Mouse (Mus musculus) gastrocnemius, postnatal 10 days (tissue): ENCODE results near the gene Nmnat3. TPM values are rescaled to one million over a fixed set of nuclear protein-coding genes. Genes with fewer than 3 reads are reported as not detected.

Source experiments
- DNase-seq: peaks from one replicate; pipeline ENCODE4 v3.0.0; 2021; ENCODE audit warnings: mixed read lengths
- total RNA-seq, 2 experiments: library from RNA; stranded (reverse); gene quantifications; 2 replicates each; pipeline ENCODE4 v1.2.3; 2021

The Nmnat3 gene
- total RNA-seq, 2 experiments from 2014 or later: 11.9 TPM

- no peak for DNase-seq
Measured at GRCm38 (mm10) chr9:98311316-98311965, 24.2 kb downstream of the Nmnat3 start.

DNA sequence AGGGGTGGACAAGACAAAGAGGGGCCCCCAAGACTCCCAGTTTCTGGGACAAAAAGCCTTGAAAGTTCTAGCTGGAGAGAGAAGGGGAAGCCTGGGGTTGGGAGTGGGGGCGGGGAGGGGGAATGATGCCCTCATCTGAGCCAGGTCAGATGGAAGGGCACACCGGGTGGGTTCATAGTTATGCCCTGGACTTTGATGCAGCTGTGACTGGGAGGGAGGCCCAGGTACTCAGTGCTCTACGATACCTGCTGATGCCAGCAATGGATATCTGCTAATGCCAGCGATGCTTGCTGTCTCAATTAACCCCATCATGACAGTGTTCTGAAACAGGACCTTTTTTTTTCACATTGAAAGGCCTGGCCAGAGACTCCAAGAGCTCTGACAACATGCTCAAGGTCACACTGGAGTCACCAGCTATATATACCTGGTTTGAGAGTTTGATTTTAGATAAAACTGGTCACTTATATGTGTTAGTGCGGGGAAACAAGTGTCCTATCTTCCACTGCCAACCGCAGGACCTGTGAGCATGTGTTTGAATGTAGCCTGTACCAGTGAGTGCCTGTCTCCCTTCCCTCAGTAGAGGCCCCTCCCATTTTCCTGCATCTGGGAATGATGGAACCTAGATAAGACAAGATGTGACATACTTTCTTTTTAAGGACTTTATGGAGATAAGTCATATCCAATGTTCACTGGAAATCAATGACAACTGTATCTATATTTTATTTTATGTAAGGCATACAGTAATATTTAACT is 25.6 kb downstream of the Nmnat3 start:
- DNase-seq: no peak

DNA sequence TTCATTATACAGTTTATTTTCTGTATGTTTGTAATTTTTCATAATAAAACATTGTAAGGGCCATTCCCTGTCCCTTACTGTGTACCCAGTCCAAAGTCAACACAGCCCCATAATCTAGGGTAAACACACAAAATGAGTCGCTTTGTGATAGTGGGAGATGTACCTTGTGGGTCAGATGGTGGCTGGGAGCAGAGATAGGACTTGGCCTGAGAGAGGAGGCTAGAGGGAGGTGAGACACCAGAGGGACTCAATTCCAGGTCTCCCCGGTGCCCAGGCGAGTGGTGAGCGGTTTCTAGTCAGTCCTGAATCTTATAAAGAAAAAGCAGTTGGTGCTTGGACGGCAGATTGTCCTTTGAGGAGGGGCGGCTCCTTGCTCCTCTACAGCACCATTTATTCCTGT is 26.4 kb downstream of the Nmnat3 start:
- DNase-seq: no peak

- no peak for DNase-seq
Measured at GRCm38 (mm10) chr9:98314059-98314650, 26.9 kb downstream of the Nmnat3 start.

GRCm38 (mm10) chr9:98317897-98318296 is 30.7 kb downstream of the Nmnat3 start:
- DNase-seq: no peak

GRCm38 (mm10) chr9:98318875-98319274 is 31.6 kb downstream of the Nmnat3 start:
- DNase-seq: no peak

GRCm38 (mm10) chr9:98320785-98321184 is 33.5 kb downstream of the Nmnat3 start:
- DNase-seq: no peak

DNA sequence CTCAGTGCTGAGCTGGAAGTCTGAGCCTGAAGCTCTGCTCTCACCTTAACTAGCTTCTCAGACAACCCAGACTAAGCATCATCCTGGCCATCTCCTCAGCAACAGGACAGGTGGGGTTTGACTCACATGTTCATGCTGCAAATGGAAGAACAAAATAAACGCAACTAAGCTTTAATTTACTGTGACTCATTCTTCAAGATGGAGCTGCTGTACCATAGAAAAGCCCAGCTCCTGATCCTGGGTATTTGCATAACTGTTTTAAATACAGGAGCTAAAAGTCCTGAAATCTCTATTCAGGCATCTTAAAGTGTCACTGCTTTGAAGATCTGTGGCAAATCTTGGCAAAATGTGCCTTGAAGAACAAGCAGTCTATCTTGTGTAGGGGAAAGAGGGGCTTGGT is 38.9 kb downstream of the Nmnat3 start:
- no peak for DNase-seq

GRCm38 (mm10) chr9:98328415-98329176 is 41.4 kb downstream of the Nmnat3 start:
- no peak for DNase-seq

DNA sequence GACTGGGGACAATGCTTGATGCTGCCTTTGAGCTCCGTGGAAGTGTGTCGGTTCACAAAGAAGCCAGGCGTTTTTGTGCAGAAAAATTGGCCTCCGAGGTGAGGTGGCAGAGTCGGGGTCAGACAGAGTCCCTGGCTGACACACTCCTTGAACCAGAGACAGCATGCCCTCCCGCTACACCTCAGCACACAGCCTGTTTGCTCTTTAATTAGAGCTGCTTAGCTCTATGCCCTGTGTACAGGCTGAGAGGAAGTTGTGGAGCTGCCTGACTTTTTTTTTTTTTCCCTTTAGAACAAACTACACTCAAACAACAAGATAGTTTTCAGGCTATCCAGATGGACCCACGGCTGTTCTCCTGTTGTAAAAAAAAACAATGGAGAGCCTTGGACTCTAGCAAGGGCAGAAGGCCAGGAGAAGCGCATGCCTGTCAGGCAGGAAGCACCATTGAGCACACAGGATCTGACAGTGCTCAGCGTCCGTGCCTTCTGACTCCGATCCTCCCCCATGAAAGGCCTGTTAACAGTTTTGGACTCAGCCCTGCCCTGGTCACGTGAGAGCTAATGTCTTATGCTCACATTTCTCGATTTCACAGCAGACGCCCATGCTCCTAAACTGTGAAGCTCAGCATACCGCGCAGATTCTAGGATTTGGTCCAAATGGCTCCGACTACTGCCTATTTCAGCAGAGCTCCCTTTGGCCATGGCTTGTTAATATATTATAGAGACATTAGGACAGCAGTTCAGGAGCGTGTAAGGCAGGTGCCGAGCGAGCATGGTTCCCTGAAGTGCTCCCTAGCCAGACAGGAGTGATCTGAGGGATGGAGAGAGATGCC is 42.3 kb downstream of the Nmnat3 start:
- peak; percentile 45 for DNase-seq

GRCm38 (mm10) chr9:98333219-98333754 is 46.1 kb downstream of the Nmnat3 start:
- DNase-seq: no peak

DNA sequence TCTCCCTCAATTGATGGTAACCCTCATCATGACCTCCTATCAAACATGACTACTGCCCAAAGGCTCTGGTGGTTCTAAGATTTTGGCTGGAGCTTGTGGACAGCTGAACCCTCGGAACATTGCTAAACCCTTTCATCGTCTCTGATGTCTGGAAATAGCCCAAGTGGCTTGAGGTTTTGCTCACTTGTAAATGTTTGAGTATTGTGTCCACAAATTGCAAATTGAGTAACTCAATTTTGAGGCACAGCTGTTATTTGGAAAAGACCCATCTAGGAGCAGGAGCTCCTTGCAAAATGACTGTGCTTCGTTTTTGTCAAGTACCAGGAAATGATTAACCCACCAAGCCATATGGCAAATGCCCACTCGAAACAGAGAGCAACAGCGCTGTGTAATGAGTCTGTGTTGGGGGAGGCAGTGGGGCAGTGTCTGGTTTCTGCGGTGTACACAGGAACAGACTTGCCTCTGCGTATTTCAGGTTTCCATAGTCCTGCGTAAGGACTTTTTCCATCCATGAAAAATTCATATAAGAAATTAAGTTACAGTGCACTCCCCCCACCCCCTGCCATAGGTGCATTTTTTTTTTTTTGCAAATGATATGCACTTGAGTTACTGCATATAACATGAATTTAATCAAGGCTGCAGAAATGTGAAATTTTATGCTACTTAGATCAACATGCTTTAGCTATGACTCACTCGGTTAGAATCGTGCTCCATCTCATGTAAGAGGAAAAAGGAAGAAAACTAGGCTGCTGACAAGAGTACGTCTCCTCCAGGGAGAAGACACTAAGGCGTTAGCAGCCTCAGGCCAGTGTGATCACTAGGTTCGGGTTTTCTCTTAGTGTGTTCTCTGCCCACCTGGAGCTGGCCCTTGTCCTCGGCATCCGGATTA is 50.9 kb downstream of the Nmnat3 start:
- no peak for DNase-seq

GRCm38 (mm10) chr9:98339971-98340370 is 52.7 kb downstream of the Nmnat3 start:
- no peak for DNase-seq

DNA sequence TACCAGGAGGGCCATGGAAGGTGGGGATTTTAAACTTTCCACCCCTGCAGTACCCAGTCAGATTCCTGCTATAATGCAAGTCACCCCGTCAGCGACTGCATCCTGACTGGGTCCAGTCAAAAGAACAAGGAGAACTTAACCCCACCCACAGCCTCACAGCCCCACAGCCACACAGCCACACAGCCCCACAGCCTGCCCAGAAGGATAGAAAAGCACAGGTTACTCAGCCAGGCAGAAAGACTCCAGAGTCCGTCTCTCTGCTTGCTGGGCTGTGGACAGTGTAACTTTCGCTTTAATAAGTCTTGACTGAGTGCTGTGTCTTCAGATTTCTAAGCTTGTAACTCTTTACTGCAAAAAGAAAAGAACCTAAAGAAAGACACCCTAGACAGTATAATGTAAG is 53.2 kb downstream of the Nmnat3 start:
- DNase-seq: no peak

- DNase-seq: no peak
Measured at GRCm38 (mm10) chr9:98345840-98346239, 58.6 kb downstream of the Nmnat3 start.

DNA sequence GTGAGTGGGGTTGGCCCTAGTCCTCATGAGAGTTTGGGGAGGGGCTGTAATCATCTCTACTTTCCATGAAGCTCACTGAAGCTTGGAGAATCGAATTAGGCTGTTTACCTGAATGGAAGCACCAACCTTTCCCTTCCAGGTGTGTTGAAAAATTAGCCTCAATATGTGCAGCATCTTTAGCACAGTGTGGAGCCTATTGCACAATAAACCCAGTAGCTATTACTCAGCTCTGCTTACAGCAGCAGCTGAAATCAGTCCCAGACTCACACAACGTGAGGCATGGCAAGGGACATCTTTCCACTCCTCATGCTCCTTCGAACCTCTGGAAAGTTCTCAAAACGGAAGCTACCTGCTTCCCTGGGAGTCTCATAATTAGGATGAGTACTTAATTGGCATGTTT is 59.0 kb downstream of the Nmnat3 start:
- DNase-seq: no peak

DNA sequence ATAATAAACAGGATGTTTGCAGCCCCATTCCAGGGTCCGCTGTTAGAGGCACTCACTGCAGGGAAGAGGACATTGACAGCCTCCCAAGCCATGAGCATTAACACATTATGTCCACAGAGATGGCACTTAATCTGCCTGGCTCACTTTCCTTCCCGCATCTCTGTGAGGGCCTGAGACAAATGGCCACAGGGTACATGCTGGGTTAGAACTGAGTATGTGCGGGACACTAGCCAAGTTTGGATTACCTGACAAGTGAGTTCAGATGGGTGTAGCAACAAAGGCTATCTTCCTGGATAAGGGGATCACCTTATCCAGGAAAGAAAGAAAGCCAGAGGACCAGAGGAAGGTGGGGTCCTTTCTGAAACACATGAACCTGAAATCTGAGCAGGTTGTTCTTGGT is 59.8 kb downstream of the Nmnat3 start:
- no peak for DNase-seq

GRCm38 (mm10) chr9:98350318-98351144 is 63.3 kb downstream of the Nmnat3 start:
- DNase-seq: no peak

- DNase-seq: no peak
Measured at GRCm38 (mm10) chr9:98352332-98352731, 65.1 kb downstream of the Nmnat3 start.

GRCm38 (mm10) chr9:98354919-98355318 is 67.7 kb downstream of the Nmnat3 start:
- DNase-seq: no peak
